Mouse (Mus musculus): Measurements from ENCODE around the gene Gm47791. TPM values are rescaled to one million over a fixed set of nuclear protein-coding genes. Genes with fewer than 3 reads are reported as not detected.
A peak's percentile ranks its signal among the peaks of the same experiment; 100 is the strongest.

Gene Gm47791
- polyA plus RNA-seq, 1 experiment from 2014 or later: not detected

DNA sequence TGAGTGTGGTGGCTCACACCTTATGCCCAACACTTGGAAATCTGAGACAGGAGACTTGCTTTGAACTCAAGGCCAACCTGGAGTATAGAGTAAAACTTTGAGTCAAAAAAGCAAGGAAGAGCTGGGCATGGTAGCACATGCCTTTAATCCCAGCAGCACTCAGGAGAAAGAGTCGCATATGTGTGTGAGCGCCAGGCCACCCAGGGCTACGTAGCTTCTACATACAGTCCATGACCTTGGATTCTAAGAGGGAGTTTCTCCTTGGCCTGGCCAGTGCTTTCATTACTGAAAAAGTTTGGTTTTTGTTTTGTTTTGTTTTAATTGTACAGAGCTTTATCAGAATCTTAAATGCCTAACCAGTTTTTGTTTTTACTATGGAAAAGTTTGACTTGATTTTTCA, 27.1 kb downstream of the Gm47791 start:
- Histone ChIP-seq H3K27ac (ENCODE audit: low read length) (no peak overlapping the region), H3K4me1 (ENCODE audit: control insufficient read depth, insufficient read depth, low read length) (no peaks in the 10 kb centered on the region), H3K9ac (ENCODE audit: low read depth, low read length) (no peak overlapping the region), H3K36me3 (ENCODE audit: control insufficient read depth, insufficient read depth, low read length) (no peaks in the 10 kb centered on the region), H3K4me2 (ENCODE audit: low read depth, low read length) (no peak overlapping the region), H3K9me3 (ENCODE audit: control insufficient read depth, low read length) (no peaks in the 10 kb centered on the region), H3K27me3 (replicated peaks; ENCODE audit: control insufficient read depth, insufficient read depth, low read length) (no peaks in the 10 kb centered on the region), H3K4me3 (ENCODE audit: low read length) (no peak overlapping the region)
- WGBS: 87% methylated on average over 3 of the region's 3 CpGs
- no peak for ATAC-seq

DNA sequence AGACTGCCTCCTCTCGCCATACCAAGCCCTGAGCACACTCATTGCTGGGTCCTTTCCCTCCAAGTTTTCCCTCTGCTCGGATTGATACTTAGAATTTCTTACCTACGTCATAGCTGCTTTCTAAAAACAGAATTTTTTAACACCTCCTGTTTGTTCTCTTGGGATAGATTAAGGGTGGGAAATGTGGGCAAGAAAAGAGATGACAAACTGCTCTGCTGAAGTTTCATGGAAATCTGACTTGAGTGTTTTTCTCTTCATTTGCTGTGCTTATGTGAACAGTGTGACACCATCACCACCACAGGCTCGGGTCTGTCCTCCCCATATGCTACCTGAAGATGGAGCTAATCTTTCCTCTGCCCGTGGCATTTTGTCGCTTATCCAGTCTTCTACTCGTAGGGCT, 29.5 kb downstream of the Gm47791 start:
- ATAC-seq: no peak

DNA sequence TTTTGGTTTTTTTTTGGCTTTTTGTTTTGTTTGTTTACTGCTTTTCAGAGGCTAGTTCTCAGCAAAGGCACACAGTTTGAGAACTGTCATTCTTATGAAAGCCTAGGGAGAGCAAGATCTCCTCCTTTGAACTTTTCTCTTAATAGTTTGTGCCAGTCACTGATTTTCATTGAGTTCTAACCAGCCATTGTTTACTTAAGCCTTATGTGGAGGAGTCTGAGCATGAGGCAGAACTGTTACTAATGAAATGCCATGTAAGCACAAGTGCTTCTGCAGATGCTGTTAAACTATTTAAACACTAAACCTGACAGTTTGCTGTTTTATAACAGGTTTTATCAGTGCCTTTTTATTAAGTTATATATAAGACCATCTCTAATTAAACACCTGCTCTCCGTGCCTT, 33.0 kb downstream of the Gm47791 start:
- peaks cover 3% of the 10 kb centered on the region for H3K36me3 ChIP-seq (ENCODE audit: control insufficient read depth, insufficient read depth, low read length)
- no peak overlapping the region for H3K27ac ChIP-seq (ENCODE audit: low read length)
- no peak for ATAC-seq
- 65% methylated on average over 1 of the region's 1 CpGs for WGBS
- H3K4me2 ChIP-seq (ENCODE audit: low read depth, low read length): no peak overlapping the region
- H3K27me3 ChIP-seq (replicated peaks; ENCODE audit: control insufficient read depth, insufficient read depth, low read length): no peaks in the 10 kb centered on the region
- no peaks in the 10 kb centered on the region for H3K9me3 ChIP-seq (ENCODE audit: control insufficient read depth, low read length)
- H3K9ac ChIP-seq (ENCODE audit: low read depth, low read length): no peak overlapping the region
- H3K4me1 ChIP-seq (ENCODE audit: control insufficient read depth, insufficient read depth, low read length): no peaks in the 10 kb centered on the region
- no peak overlapping the region for H3K4me3 ChIP-seq (ENCODE audit: low read length)

More for the DNA sequence above, 29.5 kb downstream of the Gm47791 start:
- 82% methylated on average over 7 of the region's 7 CpGs for WGBS
- Histone ChIP-seq H3K36me3 (ENCODE audit: control insufficient read depth, insufficient read depth, low read length) (no peaks in the 10 kb centered on the region), H3K4me3 (ENCODE audit: low read length) (no peak overlapping the region), H3K9ac (ENCODE audit: low read depth, low read length) (no peak overlapping the region), H3K4me2 (ENCODE audit: low read depth, low read length) (no peak overlapping the region), H3K9me3 (ENCODE audit: control insufficient read depth, low read length) (no peaks in the 10 kb centered on the region), H3K4me1 (ENCODE audit: control insufficient read depth, insufficient read depth, low read length) (no peaks in the 10 kb centered on the region), H3K27me3 (replicated peaks; ENCODE audit: control insufficient read depth, insufficient read depth, low read length) (no peaks in the 10 kb centered on the region), H3K27ac (ENCODE audit: low read length) (no peak overlapping the region)

DNA sequence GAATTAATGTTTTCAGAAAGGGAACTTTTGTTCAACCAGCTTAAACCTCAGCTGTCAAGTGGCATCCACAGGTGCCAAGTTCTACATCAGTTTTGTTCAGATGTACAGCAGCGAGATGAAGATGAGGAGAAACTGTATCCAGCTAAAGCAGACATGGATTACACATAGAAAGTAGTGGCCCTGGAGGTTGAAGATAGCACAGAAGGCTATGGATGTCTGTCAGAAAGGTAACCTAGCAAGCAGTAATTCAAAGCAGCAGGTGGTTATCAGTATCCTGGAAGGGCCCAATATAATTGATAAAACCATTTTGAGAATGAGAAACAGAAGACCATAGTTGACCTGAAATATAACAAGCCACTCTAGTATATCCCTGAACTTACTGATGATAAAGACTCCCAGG, 37.7 kb downstream of the Gm47791 start:
- ATAC-seq: no peak
- Histone ChIP-seq H3K4me1 (ENCODE audit: control insufficient read depth, insufficient read depth, low read length) (no peaks in the 10 kb centered on the region), H3K27me3 (replicated peaks; ENCODE audit: control insufficient read depth, insufficient read depth, low read length) (no peaks in the 10 kb centered on the region), H3K4me3 (ENCODE audit: low read length) (no peak overlapping the region), H3K9me3 (ENCODE audit: control insufficient read depth, low read length) (no peaks in the 10 kb centered on the region), H3K36me3 (ENCODE audit: control insufficient read depth, insufficient read depth, low read length) (peaks cover 3% of the 10 kb centered on the region), H3K27ac (ENCODE audit: low read length) (no peak overlapping the region), H3K4me2 (ENCODE audit: low read depth, low read length) (no peak overlapping the region), H3K9ac (ENCODE audit: low read depth, low read length) (no peak overlapping the region)
- 90% methylated on average over 1 of the region's 1 CpGs for WGBS

DNA sequence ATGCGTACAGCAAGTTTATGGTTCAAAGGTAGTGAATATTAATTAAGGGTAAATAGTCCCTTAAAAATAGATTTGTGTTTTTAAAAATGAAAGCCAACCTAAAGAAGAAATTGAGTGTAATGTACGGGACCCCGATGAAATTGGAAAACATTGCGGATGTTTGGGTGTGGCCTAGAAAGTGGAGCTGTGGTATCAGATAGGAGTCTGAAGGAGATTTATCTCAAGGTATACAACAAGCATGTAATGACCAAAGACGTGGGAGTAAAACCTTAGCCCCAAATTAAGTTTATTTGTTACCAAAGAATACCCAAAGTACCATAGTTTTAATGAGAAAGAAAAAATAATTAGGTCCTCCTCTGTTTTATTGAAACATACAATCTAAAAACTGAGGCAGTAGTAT, 44.6 kb downstream of the Gm47791 start:
- no peak overlapping the region for H3K4me2 ChIP-seq (ENCODE audit: low read depth, low read length)

DNA sequence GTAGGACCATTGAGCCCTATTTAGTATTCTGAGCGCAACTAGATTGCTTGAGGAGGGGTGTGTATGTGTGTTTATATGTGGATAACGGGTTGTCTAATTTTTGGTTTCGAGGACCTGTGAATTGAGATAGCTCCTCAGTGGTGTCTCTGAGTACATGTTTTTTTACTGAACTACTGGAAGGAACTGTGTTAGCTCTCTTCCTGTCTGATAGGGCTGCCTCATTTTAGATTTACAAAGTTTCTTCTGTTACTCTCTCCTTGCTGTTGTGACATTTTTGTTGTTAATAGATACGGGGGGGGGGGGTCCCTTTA, 45.2 kb downstream of the Gm47791 start:
- Histone ChIP-seq H3K4me2 (ENCODE audit: low read depth, low read length) (peak overlapping the region; percentile 95), H3K4me3 (ENCODE audit: low read length) (peak overlapping the region; percentile 95), H3K27ac (ENCODE audit: low read length) (no peak overlapping the region), H3K9ac (ENCODE audit: low read depth, low read length) (peak overlapping the region; percentile 97; the same call in 1 of the 2 replicates), H3K36me3 (ENCODE audit: control insufficient read depth, insufficient read depth, low read length) (no peaks in the 10 kb centered on the region), H3K9me3 (ENCODE audit: control insufficient read depth, low read length) (no peaks in the 10 kb centered on the region), H3K27me3 (replicated peaks; ENCODE audit: control insufficient read depth, insufficient read depth, low read length) (no peaks in the 10 kb centered on the region), H3K4me1 (ENCODE audit: control insufficient read depth, insufficient read depth, low read length) (peaks cover 8% of the 10 kb centered on the region)
- WGBS: 49% methylated on average over 4 of the region's 4 CpGs
- ATAC-seq: no peak

More for the DNA sequence above, 44.6 kb downstream of the Gm47791 start:
- no peak for ATAC-seq
- no peaks in the 10 kb centered on the region; the same call in 1 of the 2 replicates for H3K36me3 ChIP-seq (ENCODE audit: control insufficient read depth, insufficient read depth, low read length)
- H3K4me1 ChIP-seq (ENCODE audit: control insufficient read depth, insufficient read depth, low read length): peaks cover 8% of the 10 kb centered on the region
- no peak overlapping the region for H3K27ac ChIP-seq (ENCODE audit: low read length)
- WGBS: 88% methylated on average over 5 of the region's 5 CpGs
- H3K4me3 ChIP-seq (ENCODE audit: low read length): no peak overlapping the region
- H3K27me3 ChIP-seq (replicated peaks; ENCODE audit: control insufficient read depth, insufficient read depth, low read length): no peaks in the 10 kb centered on the region
- no peak overlapping the region for H3K9ac ChIP-seq (ENCODE audit: low read depth, low read length)
- H3K9me3 ChIP-seq (ENCODE audit: control insufficient read depth, low read length): no peaks in the 10 kb centered on the region

DNA sequence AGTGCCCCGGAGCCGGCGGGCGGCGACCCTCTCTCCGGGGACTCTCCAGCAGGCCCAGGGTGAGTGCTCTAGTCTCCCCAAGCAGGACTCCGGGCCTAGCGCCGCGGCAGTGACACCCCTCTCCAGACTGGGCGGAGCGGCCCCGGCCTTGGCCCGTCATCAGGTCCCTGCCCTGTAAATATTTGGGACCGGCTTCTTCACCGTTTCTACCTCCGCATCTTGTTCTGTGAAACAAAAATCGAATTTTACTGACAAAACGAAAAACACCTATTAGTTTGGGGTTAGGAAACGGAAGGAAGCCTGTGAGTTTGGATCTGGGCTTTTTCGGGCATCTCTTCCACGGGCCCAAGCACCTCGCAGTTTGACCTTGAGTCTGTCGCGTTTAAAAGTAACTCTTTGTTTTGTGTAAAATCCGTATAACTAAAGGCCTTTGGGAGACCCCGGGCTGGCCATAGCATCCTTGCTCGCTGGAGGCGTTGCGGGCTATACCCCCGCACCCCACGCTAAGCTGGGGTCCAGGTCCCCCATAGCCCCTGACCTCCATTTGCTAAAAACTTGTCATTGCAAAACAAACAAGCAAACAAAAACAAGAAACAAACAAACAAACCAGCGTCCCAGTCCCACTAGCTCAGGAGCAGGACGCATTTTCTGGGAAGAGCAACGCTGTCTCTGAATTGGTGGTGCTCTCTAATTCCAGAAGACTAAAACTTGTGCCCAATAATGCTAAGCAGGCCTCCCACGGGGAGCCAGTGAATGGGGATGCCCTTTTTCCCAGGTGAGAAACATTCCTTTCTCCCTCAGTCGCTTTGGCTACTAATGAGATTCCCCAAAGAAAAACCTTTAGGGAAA, 45.8 kb downstream of the Gm47791 start:
- H3K4me2 ChIP-seq (ENCODE audit: low read depth, low read length): peak overlapping the region; percentile 95
- 2% methylated on average over 37 of the region's 37 CpGs for WGBS
- no peaks in the 10 kb centered on the region for H3K36me3 ChIP-seq (ENCODE audit: control insufficient read depth, insufficient read depth, low read length)
- peak overlapping the region; percentile 77; the same call in 1 of the 2 replicates for H3K27ac ChIP-seq (ENCODE audit: low read length)
- ATAC-seq: peak; percentile 99
- peak overlapping the region; percentile 97 for H3K9ac ChIP-seq (ENCODE audit: low read depth, low read length)
- H3K27me3 ChIP-seq (replicated peaks; ENCODE audit: control insufficient read depth, insufficient read depth, low read length): no peaks in the 10 kb centered on the region
- peaks cover 8% of the 10 kb centered on the region for H3K4me1 ChIP-seq (ENCODE audit: control insufficient read depth, insufficient read depth, low read length)
- H3K4me3 ChIP-seq (ENCODE audit: low read length): peak overlapping the region; percentile 95
- no peaks in the 10 kb centered on the region for H3K9me3 ChIP-seq (ENCODE audit: control insufficient read depth, low read length)

DNA sequence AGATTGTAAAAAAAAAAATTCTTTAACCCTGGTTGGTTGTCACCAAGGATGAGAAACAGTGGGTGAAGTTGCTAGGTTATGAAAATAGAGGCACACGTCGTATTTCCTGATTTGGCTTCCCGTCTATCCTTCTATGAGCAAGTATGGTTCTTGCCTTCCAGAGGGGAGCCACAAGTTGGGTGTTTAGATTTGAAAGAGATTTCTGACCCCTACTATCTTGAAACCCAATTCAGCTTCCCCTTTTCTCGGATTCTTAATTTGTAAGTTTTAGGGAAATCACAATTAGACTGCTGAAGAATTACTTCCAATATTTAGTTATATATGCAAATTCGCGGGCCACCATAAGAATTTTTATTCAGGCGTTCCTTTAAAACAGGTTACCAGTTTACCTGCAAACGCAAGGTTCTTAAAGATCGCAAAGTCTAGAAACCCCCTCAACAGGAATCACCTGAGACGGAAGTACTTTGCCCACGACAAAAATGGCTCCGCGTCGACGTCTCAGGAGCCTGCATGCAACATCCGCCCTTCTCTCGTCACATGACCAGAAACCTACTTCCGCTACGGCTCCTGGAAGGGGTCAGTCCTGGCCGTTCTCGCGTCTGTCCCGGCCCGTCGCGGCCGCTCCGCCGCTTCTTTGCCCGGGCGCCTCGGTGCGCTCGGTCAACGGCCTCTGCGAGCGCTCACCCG, 46.6 kb downstream of the Gm47791 start, which contains the start of gene Mff:
TSS of gene Mff (plus strand) at position 552 of the 687 bp plus-strand sequence.
- WGBS: 10% methylated on average over 38 of the region's 38 CpGs
- peak within 1 kb of the TSS; percentile 97 for H3K9ac ChIP-seq (ENCODE audit: low read depth, low read length)
- no peaks in the 10 kb centered on the region for H3K36me3 ChIP-seq (ENCODE audit: control insufficient read depth, insufficient read depth, low read length)
- H3K4me1 ChIP-seq (ENCODE audit: control insufficient read depth, insufficient read depth, low read length): peaks cover 8% of the 10 kb centered on the region
- H3K4me3 ChIP-seq (ENCODE audit: low read length): peak within 1 kb of the TSS; percentile 95
- H3K27me3 ChIP-seq (replicated peaks; ENCODE audit: control insufficient read depth, insufficient read depth, low read length): no peaks in the 10 kb centered on the region
- ATAC-seq: peak; percentile 99
- H3K9me3 ChIP-seq (ENCODE audit: control insufficient read depth, low read length): no peaks in the 10 kb centered on the region
- H3K27ac ChIP-seq (ENCODE audit: low read length): peak within 1 kb of the TSS; percentile 77; the same call in 1 of the 2 replicates
- peak within 1 kb of the TSS; percentile 95 for H3K4me2 ChIP-seq (ENCODE audit: low read depth, low read length)

Measured in intestine, embryonic 16.5 days (tissue).